Mouse (Mus musculus): ENCODE data around the gene Wee2.

The Wee2 gene

DNA sequence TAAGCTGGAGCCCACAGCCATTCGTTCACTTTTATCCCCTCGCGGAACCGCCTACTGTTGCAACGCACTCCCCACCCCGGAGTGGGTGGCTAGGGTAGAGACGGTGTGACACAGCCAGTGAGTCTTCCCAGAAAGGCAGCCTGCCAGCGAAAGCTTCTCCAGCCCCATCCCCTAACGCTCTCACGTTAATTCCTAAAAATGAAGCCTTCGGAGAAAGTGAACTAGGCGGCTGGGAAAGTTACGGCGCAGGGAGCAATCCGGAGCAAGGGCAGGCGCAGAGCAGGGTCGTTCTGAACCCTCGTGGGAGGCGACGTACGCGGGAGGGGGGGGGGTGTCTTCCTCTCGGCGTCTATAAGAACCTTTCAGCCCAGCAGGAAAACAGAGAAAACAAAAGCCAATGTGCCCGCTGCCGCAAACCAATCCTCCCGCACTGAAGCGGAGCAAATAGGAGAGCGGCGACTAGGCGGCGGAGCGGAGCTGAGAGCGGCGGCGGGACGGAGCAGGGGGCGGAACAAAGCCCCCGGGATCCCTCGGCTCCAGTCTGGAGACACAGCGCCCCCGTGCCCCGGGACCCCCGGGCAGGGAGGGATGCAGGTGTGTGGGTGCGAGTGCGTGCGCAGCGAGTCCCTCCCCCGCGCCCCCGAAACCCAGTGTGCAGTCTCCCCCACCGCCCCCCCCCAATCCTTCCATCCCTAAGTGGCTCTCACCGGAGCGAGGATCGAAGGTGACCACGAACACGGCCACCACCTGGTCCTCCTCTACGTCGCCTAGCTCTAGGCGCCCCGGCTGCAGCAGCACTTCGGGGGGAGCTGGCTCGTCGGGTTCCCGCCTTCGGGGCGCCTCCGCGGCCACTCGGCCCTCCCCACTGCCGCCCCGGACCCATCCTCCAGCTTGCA lies 3.5 kb upstream of the Wee2 start:
- DNase-seq (ENCODE audit: low spot score in 2 of 2) = peak in 1 of 2 experiments; percentile 7

- peak; percentile 70 to 78 for DNase-seq (ENCODE audit: low spot score in 2 of 2)
Measured at GRCm38 (mm10) chr6:40436047-40436483, 2.8 kb upstream of the Wee2 start, which contains the start of gene E330009J07Rik. Gene E330009J07Rik, minus strand, starts transcription at chr6:40436135.

- DNase-seq (ENCODE audit: low spot score in 2 of 2) = peak; percentile 7 to 12
Measured at GRCm38 (mm10) chr6:40439731-40440130, 843 bp downstream of the Wee2 start.

DNA sequence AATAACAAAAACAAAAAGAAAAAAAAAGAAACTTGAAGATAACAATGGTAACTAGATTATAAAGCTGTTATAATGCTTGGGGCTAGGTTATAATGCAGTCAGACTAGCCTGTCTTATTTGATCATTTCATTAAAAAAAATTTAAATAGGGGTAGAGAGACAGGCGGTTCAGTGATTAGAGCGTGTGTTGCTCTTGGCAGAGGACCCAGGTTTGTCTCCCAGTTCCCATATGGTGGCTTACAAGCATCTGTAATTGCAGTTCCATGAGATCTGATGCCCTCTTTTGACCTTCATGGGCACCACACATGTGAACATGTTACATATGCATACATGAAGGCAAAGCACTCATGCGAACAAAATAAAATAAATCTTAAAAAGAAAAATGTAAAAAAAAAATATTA lies 2.4 kb downstream of the Wee2 start:
- DNase-seq (ENCODE audit: low spot score in 2 of 2) = no peak

DNA sequence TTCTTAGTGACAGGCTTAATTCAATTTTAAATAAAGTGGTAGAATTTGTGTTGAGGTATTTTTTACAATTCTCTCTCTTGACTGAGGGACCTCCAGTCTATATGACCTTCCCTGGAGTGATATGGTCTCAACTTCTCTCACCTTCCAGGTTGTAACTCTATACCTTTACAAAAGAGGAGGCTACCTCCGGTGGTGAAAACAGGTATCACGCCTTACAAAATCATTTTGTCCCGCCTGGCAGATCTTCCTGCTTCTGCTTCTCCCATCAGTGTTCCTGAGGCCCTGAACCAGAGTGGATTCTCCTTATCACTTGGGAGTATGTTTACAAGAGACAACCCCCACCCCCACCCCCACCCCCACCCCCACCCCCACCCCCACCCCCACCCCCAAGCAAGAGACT lies 2.9 kb downstream of the Wee2 start:
- DNase-seq (ENCODE audit: low spot score in 2 of 2) = no peak

DNA sequence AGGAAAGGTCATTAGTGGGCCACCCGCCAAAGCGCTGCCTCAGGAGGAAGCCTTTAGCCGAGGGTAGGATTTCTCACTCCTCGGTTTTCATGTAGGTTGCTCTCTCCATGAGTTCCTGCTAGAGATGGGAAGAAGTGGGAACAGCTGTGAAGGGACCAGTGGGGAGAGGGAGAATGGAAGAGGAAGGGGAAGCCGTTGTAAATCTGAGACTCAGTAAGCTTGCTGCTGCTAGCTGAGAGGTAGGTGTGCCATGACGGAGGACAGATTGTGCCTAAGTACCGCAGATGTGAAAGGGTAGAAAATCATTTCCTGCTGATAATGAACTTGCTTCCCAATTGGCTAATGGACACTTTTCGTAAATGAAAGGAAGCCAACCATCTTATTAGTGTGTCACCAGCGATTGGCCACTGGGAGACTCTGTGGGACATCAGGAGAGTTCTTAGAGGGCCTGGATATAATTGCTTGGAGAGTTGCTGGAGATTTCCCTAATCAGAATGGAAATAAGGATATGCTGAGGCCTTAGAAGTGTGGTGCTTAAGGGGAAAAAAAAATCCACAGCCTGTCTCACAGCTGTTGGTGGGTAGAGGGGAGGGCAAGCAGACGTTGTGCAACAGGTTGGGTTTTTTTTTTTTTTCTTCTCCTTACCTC lies 4.5 kb downstream of the Wee2 start:
- DNase-seq (ENCODE audit: low spot score in 2 of 2) = no peak

DNA sequence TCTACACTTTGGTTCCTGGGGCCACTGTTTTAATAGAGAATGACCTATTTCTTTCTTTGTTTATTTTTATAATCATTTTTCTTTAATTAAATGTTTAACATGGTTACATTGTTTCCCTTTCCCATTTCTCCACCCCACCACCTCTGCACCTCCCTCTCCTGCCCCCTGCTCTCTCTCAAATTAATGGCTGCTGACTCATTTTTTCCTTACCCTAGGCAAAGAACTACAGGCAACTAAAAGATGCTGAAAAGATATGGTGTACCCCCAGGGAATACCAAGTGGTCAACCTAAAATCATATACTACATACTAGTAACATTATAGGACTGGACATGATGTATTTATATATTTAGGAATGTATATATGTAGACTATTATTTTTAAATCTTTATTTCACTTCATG lies 9.7 kb downstream of the Wee2 start:
- no peak for DNase-seq (ENCODE audit: low spot score in 2 of 2)

GRCm38 (mm10) chr6:40454436-40455041 lies 15.7 kb downstream of the Wee2 start:
- no peak for DNase-seq (ENCODE audit: low spot score in 2 of 2)

DNA sequence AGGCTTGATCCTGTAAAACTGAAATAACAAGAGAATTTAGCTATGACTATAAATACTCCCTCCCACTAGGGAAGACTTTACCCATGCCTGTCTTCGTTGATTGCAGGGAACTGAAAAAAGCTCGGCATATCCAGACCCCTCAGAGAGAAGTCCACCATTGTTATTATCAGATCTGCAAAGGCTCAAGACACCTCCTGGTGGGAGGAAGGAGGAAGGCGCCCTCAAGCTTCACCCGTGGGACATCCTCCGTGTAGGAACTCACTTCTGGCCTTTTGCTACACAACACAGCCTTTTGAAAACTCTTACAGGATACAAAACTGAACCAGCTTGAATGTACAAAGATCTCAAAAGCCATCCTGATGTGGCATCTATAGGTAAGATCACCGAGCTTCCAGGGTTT lies 26.8 kb downstream of the Wee2 start:
- no peak for DNase-seq (ENCODE audit: low spot score in 2 of 2)

DNA sequence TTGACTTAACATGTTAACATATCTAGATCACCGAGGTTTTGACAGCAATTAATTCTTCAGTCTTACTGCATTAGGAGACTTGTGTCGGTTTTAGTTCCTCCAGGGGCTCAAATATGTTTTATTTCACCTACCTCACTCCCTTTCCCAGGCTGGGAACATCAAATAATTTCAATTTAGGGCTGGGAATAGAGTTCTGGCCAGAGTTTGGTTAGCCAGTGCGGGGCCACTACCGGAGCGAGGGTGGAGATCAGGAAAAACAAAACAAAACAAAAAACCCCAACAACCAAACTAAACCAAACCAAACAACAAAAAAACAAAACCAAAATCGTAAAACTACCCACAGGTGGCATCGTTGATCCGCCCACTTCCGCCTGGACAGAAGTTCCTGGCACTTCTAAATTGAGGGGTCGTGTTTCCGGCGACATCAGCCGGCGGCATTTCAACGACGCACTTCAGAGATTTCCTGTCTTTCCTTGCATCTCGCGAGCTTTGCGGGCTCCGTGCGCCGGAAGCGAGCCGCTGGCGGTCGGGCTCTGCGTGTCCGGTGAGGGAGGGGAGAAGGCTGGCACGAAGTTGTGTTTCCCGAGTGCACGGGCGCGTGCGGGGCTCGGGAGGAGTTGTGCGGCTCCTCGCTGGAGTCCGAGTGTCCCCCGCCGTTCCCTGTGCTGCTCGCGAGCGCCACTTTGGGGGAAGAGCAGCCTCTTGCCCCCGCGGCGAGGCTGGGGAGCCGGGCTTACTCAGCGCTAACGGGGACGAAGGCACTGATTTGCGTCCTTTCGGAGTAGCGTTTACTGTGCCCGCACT lies 32.2 kb downstream of the Wee2 start, which contains the start of gene Ssbp1:
Ssbp1 (plus strand) TSS at position 437 of the 804 bp plus-strand sequence.
- DNase-seq (ENCODE audit: low spot score in 2 of 2) = peak; percentile 90 to 93

GRCm38 (mm10) chr6:40471720-40472010 lies 32.8 kb downstream of the Wee2 start:
- DNase-seq (ENCODE audit: low spot score in 2 of 2) = peak; percentile 1 to 2

DNA sequence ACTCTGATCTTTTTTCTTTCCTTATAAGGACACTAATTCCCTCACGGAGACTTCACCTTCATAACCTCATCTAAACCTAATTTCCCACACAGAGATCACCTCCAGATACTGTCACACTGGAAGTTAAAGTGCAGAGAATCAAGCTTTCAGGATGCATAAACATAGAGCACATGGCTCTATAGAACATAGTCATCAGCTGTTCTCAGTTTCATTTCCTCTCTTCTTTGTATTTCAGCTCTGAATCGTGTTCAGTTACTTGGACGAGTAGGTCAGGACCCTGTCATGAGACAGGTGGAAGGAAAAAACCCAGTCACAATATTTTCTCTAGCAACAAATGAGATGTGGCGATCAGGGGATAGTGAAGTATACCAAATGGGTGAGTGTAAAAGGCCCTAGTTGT lies 37.2 kb downstream of the Wee2 start:
- peak; percentile 8 to 11 for DNase-seq (ENCODE audit: low spot score in 2 of 2)

GRCm38 (mm10) chr6:40479705-40480104 lies 40.8 kb downstream of the Wee2 start:
- no peak for DNase-seq (ENCODE audit: low spot score in 2 of 2)

DNA sequence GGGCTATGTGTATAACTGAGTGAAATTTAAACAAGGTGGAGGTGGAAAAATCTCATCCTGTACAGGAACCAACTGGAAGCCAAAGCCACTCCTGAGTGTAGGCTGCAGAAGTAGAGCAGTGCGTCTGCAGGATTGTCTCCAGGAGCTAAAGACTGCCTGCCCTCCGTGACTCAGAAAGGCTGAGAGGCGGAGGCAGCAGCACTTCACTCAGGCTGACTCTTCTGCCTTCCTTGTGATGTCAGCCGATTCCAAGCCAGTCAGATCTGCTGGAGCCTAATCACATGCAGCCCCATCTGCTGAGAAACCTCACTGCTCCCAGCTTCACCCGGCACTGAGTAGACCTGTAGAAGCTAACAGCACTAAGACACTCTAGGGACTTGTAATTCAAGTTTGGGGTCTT lies 43.4 kb downstream of the Wee2 start:
- no peak for DNase-seq (ENCODE audit: low spot score in 2 of 2)

DNA sequence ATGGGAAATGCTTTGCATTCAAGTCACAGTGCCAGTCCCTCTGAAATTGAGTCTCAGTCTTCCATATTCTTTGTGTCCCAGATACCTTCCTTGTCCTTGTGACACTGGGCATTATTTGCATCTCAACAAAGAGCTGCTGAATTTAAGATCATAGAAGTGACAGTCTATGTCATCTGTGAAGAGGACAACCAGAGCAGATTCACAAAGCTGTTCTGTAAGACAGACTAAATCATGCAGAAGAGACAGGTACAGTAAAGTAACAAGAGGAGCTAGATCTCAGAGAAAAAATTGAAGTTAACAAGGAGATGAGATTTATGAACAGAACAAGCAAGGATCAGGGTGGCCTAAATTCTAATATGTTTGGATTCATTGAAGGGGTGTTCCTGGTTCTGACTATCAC lies 52.0 kb downstream of the Wee2 start, which contains the start of gene Tas2r137:
Tas2r137 (plus strand) TSS at position 301 of the 400 bp plus-strand sequence.
- DNase-seq (ENCODE audit: low spot score in 2 of 2) = no peak

DNA sequence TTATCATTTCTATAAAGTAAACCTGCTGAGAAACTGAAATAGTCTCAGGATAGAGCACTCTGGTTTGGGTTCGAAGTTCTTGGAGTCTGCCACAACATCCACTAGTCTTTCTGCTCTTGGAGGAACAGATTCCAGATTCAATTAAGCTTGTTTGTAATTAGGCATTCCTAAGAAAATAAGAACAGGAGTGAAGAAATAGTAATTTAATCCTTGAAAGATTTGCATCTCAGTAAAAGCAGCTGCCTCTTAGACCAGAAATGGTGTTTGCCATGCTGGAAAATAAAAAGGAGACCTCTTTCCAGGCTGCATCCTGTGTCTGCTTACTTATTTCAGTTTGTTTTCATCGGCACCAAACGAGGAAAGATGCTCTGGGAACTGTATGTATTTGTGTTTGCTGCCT lies 54.3 kb downstream of the Wee2 start, which contains the start of gene Tas2r108:
Tas2r108 (plus strand) TSS at position 301 of the 400 bp plus-strand sequence.
- no peak for DNase-seq (ENCODE audit: low spot score in 2 of 2)
